Mouse (Mus musculus) midbrain, embryonic 14.5 days (tissue): ENCODE results near the gene Ifnar1. TPM values are rescaled to one million over a fixed set of nuclear protein-coding genes. Genes with fewer than 3 reads are reported as not detected.
A peak's percentile ranks its signal among the peaks of the same experiment; 100 is the strongest.
"Not testable (repeated sequence)": the region's sequence is repeated elsewhere in the genome, so short reads cannot be mapped to it uniquely, and the experiment has no call there.

Source experiments
- ATAC-seq: fragments of 200-750 bp; cut with Nextera tagmentation; 2 replicates; pipeline ENCODE4 v1.8.0; 2017; ENCODE audit warnings: moderate number of reproducible peaks, moderate library complexity; ENCODE audit not compliant: low FRiP score, low TSS enrichment
- DNase-seq: peaks from one replicate; pipeline ENCODE4 v3.0.0-alpha.2; 2015
- H3K27ac ChIP-seq: fragments of 300-500 bp; sonication (generic); replicated peaks from 2 replicates; pipeline ENCODE4 v1.5.1; 2014; ENCODE audit warnings: mild to moderate bottlenecking, low read depth, low read length, moderate library complexity
- H3K27me3 ChIP-seq: fragments of 300-500 bp; sonication (generic); 2 replicates; pipeline ENCODE4 v1.6.1; 2014; ENCODE audit warnings: low read length, control low read depth, mixed read lengths; ENCODE audit not compliant: control insufficient read depth, insufficient read depth
- H3K36me3 ChIP-seq: fragments of 300-500 bp; sonication (generic); 2 replicates; pipeline ENCODE4 v1.6.1; 2014; ENCODE audit warnings: low read length, control low read depth; ENCODE audit not compliant: control insufficient read depth, insufficient read depth
- H3K4me1 ChIP-seq: fragments of 300-500 bp; sonication (generic); 2 replicates; pipeline ENCODE4 v1.6.1; 2014; ENCODE audit warnings: mild to moderate bottlenecking, antibody characterized with exemption, low read length, control low read depth; ENCODE audit not compliant: control insufficient read depth, insufficient read depth
- H3K4me2 ChIP-seq: fragments of 300-500 bp; sonication (generic); 2 replicates; pipeline ENCODE4 v1.6.1; 2014; ENCODE audit warnings: mild to moderate bottlenecking, low read length, moderate library complexity
- H3K4me3 ChIP-seq: fragments of 300-500 bp; sonication (generic); replicated peaks from 2 replicates; pipeline ENCODE4 v1.5.1; 2014; ENCODE audit warnings: low read depth, low read length
- H3K9ac ChIP-seq: fragments of 300-500 bp; sonication (generic); replicated peaks from 2 replicates; pipeline ENCODE4 v1.6.1; 2014; ENCODE audit warnings: mild to moderate bottlenecking, low read length, moderate library complexity
- H3K9me3 ChIP-seq: fragments of 300-500 bp; sonication (generic); 2 replicates; pipeline ENCODE4 v1.6.1; 2016; ENCODE audit warnings: low read length, control low read depth, mixed read lengths; ENCODE audit not compliant: control insufficient read depth
- WGBS: fragments of 180-500 bp; shearing (Covaris S2); extraction: QIAGEN DNeasy Blood & Tissue Kit; methylation state at CpG from one replicate; pipeline ENCODE4 v1.1.7; 2014; 5-methylcytosine and 5-hydroxymethylcytosine counted together
- polyA plus RNA-seq: library from polyadenylated mRNA; unstranded; fragments of >200 nt; fragmentation: Nextera tagmentation; extraction: Ambion mirVana; gene quantifications from 2 replicates; pipeline ENCODE4 v1.2.1, GENCODE M21; 2014

Gene Ifnar1
- polyA plus RNA-seq, 1 experiment from 2014 or later: 56.1 TPM

GRCm38 (mm10) chr16:91524206-91524605 lies 39.2 kb downstream of the Ifnar1 start:
- Histone ChIP-seq H3K27ac (no peak overlapping the region), H3K27me3 (no peaks in the 10 kb centered on the region), H3K9ac (no peak overlapping the region), H3K4me3 (no peak overlapping the region), H3K4me2 (no peak overlapping the region), H3K36me3 (no peaks in the 10 kb centered on the region), H3K9me3 (no peaks in the 10 kb centered on the region), H3K4me1 (no peaks in the 10 kb centered on the region)
- DNase-seq (no peak), ATAC-seq (no peak)
- WGBS: 92% methylated on average over 5 of the region's 5 CpGs

GRCm38 (mm10) chr16:91526274-91526673 lies 41.2 kb downstream of the Ifnar1 start:
- 94% methylated on average over 6 of the region's 6 CpGs for WGBS
- no peaks in the 10 kb centered on the region for H3K36me3 ChIP-seq
- no peak overlapping the region for H3K4me3 ChIP-seq
- no peak overlapping the region for H3K4me2 ChIP-seq
- no peaks in the 10 kb centered on the region for H3K9me3 ChIP-seq
- no peaks in the 10 kb centered on the region for H3K4me1 ChIP-seq
- ATAC-seq (no peak), DNase-seq (no peak)
- H3K27ac ChIP-seq: no peak overlapping the region
- H3K9ac ChIP-seq: no peak overlapping the region
- H3K27me3 ChIP-seq: no peaks in the 10 kb centered on the region

- Histone ChIP-seq H3K9me3 (no peaks in the 10 kb centered on the region), H3K9ac (no peak overlapping the region), H3K4me2 (no peak overlapping the region), H3K4me3 (no peak overlapping the region), H3K36me3 (no peaks in the 10 kb centered on the region), H3K27ac (no peak overlapping the region), H3K4me1 (no peaks in the 10 kb centered on the region), H3K27me3 (no peaks in the 10 kb centered on the region)
- 79% methylated on average over 10 of the region's 10 CpGs for WGBS
- no peak for ATAC-seq
- peak; percentile 29 for DNase-seq
Measured at GRCm38 (mm10) chr16:91527051-91527450, 42.0 kb downstream of the Ifnar1 start.

- 59% methylated on average over 5 of the region's 5 CpGs for WGBS
Measured at GRCm38 (mm10) chr16:91527500-91527899, 42.5 kb downstream of the Ifnar1 start.

GRCm38 (mm10) chr16:91528578-91528977 lies 43.5 kb downstream of the Ifnar1 start:
- WGBS: 85% methylated on average over 9 of the region's 9 CpGs
- no peak for DNase-seq
- H3K9me3 ChIP-seq: no peaks in the 10 kb centered on the region

More at GRCm38 (mm10) chr16:91527500-91527899, 42.5 kb downstream of the Ifnar1 start:
- Histone ChIP-seq H3K4me2 (no peak overlapping the region), H3K27ac (no peak overlapping the region), H3K9ac (no peak overlapping the region), H3K27me3 (no peaks in the 10 kb centered on the region), H3K9me3 (no peaks in the 10 kb centered on the region), H3K4me3 (no peak overlapping the region), H3K36me3 (no peaks in the 10 kb centered on the region), H3K4me1 (no peaks in the 10 kb centered on the region)
- DNase-seq: no peak
- no peak for ATAC-seq

GRCm38 (mm10) chr16:91530830-91531229 lies 45.8 kb downstream of the Ifnar1 start:
- H3K9ac ChIP-seq, DNase-seq, H3K9me3 ChIP-seq, H3K27ac ChIP-seq, H3K4me1 ChIP-seq, H3K36me3 ChIP-seq, H3K4me3 ChIP-seq, ATAC-seq, H3K4me2 ChIP-seq, H3K27me3 ChIP-seq: not testable (repeated sequence)
- 84% methylated on average over 4 of the region's 4 CpGs for WGBS

More at GRCm38 (mm10) chr16:91528578-91528977, 43.5 kb downstream of the Ifnar1 start:
- Histone ChIP-seq H3K4me3 (no peak overlapping the region), H3K36me3 (no peaks in the 10 kb centered on the region), H3K27me3 (no peaks in the 10 kb centered on the region), H3K27ac (no peak overlapping the region), H3K4me1 (no peaks in the 10 kb centered on the region), H3K4me2 (no peak overlapping the region), H3K9ac (no peak overlapping the region)
- ATAC-seq: no peak

GRCm38 (mm10) chr16:91531856-91532255 lies 46.8 kb downstream of the Ifnar1 start:
- Histone ChIP-seq H3K27me3 (no peaks in the 10 kb centered on the region), H3K4me2 (no peak overlapping the region), H3K9ac (no peak overlapping the region), H3K4me3 (no peak overlapping the region), H3K9me3 (no peaks in the 10 kb centered on the region), H3K36me3 (no peaks in the 10 kb centered on the region), H3K27ac (no peak overlapping the region), H3K4me1 (no peaks in the 10 kb centered on the region)
- no peak for DNase-seq
- ATAC-seq: no peak
- 82% methylated on average over 6 of the region's 6 CpGs for WGBS

GRCm38 (mm10) chr16:91532429-91532828 lies 47.4 kb downstream of the Ifnar1 start:
- DNase-seq (no peak), ATAC-seq (no peak)
- 49% methylated on average over 2 of the region's 2 CpGs for WGBS
- H3K9me3 ChIP-seq: no peaks in the 10 kb centered on the region
- H3K4me2 ChIP-seq: no peak overlapping the region
- H3K9ac ChIP-seq: no peak overlapping the region
- no peaks in the 10 kb centered on the region for H3K27me3 ChIP-seq
- no peaks in the 10 kb centered on the region for H3K36me3 ChIP-seq
- no peak overlapping the region for H3K4me3 ChIP-seq
- no peaks in the 10 kb centered on the region for H3K4me1 ChIP-seq
- H3K27ac ChIP-seq: no peak overlapping the region

- WGBS: 82% methylated on average over 23 of the region's 23 CpGs
- H3K4me2 ChIP-seq: no peak overlapping the region
- no peak overlapping the region for H3K9ac ChIP-seq
- H3K4me1 ChIP-seq: no peaks in the 10 kb centered on the region
- H3K4me3 ChIP-seq: no peak overlapping the region
- H3K36me3 ChIP-seq: no peaks in the 10 kb centered on the region
- DNase-seq (no peak), ATAC-seq (no peak)
- no peak overlapping the region for H3K27ac ChIP-seq
- H3K27me3 ChIP-seq: no peaks in the 10 kb centered on the region
- H3K9me3 ChIP-seq: no peaks in the 10 kb centered on the region
Measured at GRCm38 (mm10) chr16:91533097-91534001, 48.3 kb downstream of the Ifnar1 start.
